Mouse (Mus musculus): Measurements from ENCODE around the gene Eml5.

DNA sequence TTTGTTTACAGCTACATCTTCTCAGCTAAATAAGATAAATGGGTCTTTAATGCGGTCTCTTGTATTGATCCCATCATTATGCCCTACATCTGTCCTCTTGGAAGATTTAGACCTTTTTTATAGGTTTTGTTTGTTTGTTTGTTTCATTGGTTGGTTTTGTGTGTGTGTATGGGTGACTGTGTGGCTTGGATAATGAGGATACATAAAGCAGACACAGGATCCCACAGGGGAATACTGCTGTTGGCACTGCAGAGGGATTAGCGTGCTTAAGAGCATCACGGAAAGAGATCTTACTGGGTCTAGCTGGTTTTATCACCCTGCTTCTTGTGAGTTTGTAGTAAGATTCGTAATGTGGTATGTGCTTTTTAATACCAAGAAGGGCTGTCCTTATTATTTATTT is 29.9 kb upstream of the Eml5 start:
- TF ChIP-seq POLR2A (IDR thresholded peaks at IDR 0.05; ENCODE audit: insufficient read depth, low read length) (no peak), CTCF (IDR thresholded peaks at IDR 0.05; ENCODE audit: low read depth, low read length) (no peak)

All from ES-Bruce4 (cell line).